Mouse (Mus musculus) right cerebral cortex, postnatal 36 days (tissue): Measurements from ENCODE around the gene Gpr158.

Experiments
- DNase-seq, 2 experiments: peaks; one replicate each; pipeline ENCODE4 v3.0.0; 2022; ENCODE audit warnings: low spot score in 2 of 2, mixed read lengths in 1 of 2

Gene Gpr158

GRCm38 (mm10) chr2:21632136-21632535 lies 264.8 kb downstream of the Gpr158 start:
- DNase-seq = no peak

GRCm38 (mm10) chr2:21665721-21666120 lies 298.4 kb downstream of the Gpr158 start:
- no peak for DNase-seq

- DNase-seq = no peak
These were observed 308.9 kb downstream of the Gpr158 start for GRCm38 (mm10) chr2:21676084-21676838.

- no peak for DNase-seq
These were observed 309.4 kb downstream of the Gpr158 start for GRCm38 (mm10) chr2:21676839-21677123.

GRCm38 (mm10) chr2:21680735-21681270 lies 313.5 kb downstream of the Gpr158 start:
- no peak for DNase-seq

- DNase-seq = peak in 1 of 2 experiments; percentile 40
These were observed 317.4 kb downstream of the Gpr158 start for GRCm38 (mm10) chr2:21684736-21685135.

- DNase-seq = no peak
These were observed 325.8 kb downstream of the Gpr158 start for GRCm38 (mm10) chr2:21693128-21693527.

- DNase-seq = no peak
These were observed 326.7 kb downstream of the Gpr158 start for GRCm38 (mm10) chr2:21693807-21694594.

GRCm38 (mm10) chr2:21728075-21728474 lies 360.7 kb downstream of the Gpr158 start:
- peak in 1 of 2 experiments; percentile 16 for DNase-seq

GRCm38 (mm10) chr2:21783721-21784120 lies 416.4 kb downstream of the Gpr158 start:
- DNase-seq = no peak

GRCm38 (mm10) chr2:21793156-21793555 lies 425.8 kb downstream of the Gpr158 start:
- no peak for DNase-seq

GRCm38 (mm10) chr2:21799616-21800015 lies 432.3 kb downstream of the Gpr158 start:
- no peak for DNase-seq

- DNase-seq = no peak
These were observed 432.7 kb downstream of the Gpr158 start for GRCm38 (mm10) chr2:21800045-21800444.

GRCm38 (mm10) chr2:21808510-21808909 lies 441.2 kb downstream of the Gpr158 start:
- no peak for DNase-seq

GRCm38 (mm10) chr2:21810431-21810830 lies 443.1 kb downstream of the Gpr158 start:
- no peak for DNase-seq

- no peak for DNase-seq
These were observed 496.7 kb downstream of the Gpr158 start for GRCm38 (mm10) chr2:21864061-21864460.
